Mouse (Mus musculus) T-helper 1 cell (primary cell): ENCODE data around the gene Cdkn2d.

Experiments
- in situ Hi-C: fragments of 300-600 bp; cut with MboI, MseI; formaldehyde crosslinking; loops from one replicate; pipeline ENCODE4 v1.15.1; 2025; ENCODE audit warnings: high pct_unique_total_duplicates

The Cdkn2d gene

DNA sequence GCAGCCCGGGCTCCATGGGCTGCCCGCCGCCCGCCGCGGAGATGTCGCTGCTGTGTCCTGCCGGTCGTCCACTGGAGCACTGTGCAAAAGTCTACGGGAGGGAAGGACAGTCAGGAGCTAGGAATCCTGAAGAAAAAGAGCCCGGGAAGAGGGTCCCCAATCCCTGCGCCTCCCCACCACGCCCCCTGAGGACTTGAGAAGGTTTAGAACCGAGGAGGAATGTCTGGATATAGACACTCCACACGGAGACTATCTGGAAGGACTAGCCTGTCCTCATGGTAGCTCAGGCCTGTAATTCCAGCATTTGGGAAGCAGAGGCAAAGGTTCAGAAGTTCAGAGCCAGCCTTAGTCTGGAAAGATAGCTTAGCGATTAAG lies 46.1 kb downstream of the Cdkn2d start:
- in situ Hi-C loops = no loop called here

DNA sequence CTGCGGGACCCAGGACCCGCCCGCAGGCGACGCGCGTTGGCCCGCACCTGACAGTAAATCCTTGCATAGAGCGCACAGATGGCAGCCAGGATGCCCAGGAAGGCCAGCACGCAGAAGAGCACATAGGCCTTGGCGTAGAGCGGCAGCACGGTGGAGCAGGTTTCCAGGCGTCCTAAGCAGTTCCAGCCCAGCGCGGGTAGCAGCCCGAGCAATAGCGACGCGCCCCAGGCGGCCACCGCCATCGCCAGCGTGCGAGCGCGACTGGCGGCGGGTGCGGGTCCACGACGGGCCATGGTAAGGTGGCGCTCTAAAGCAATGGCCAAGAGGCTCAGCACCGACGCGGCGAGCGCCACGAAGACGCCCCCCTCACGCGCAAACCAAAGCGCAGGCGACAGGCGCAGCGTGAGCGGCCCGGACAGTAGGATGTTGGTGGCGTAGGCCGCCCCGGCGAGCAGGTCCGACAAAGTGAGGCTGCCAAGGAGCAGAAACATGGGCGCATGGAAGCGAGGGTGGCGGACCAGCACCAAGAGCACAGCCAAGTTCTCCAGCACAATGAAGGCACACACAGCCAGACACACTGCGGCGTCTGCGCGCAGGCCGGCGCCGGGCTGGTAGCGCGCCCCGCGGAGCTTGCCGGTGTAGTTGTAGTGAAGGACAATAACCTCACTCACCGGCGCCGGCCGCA lies 46.6 kb downstream of the Cdkn2d start:
- in situ Hi-C loops = no loop called here

DNA sequence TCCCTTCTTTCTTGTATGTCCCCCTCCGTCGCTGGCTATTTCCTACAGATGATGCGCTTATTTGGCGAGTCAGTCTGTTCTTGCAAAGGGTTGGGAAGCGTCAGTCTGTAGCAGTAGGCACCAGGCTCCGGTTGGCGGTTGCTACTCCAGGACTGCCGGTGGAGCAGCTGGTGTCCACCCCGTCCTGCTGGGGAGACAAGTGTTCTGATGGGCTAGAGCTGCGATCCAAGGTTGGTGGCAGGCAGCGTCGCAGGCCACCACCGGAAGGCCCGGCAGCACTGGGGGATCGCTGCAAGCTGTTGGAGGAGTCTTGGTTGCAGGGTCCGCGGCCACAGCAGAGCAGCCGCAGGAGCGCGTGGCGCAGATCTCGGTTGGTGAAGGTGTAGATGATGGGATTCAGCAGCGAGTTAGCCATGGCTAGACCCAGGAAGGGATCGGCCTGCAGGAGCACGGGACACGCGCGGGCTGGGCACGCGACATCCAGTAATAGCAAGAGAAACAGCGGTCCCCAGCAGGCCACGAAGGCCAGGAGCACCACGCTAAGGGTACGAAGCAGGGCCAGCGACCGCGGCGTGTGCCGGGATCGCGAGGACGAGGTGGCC lies 47.3 kb downstream of the Cdkn2d start:
- in situ Hi-C loops = no loop called here

DNA sequence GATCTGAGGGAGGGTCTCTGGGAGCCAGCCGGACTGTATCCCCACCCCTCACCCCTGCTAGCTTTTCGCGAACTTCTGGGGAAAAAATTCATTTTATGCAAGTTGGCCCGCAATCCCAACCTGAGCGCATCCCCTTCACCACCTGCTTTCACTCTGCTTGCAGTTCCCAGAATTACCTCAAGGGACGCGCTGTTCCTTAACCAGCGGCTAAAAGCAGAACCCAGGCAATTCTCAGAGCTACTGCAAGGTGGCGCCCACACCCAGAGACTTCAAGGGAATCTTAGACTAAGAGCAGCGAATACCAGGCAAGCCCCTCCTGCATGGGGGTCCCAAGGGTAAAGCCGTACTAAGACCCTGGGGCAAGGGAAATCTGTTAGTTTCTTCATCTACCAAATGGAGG lies 49.9 kb downstream of the Cdkn2d start:
- in situ Hi-C loops = no loop called here

DNA sequence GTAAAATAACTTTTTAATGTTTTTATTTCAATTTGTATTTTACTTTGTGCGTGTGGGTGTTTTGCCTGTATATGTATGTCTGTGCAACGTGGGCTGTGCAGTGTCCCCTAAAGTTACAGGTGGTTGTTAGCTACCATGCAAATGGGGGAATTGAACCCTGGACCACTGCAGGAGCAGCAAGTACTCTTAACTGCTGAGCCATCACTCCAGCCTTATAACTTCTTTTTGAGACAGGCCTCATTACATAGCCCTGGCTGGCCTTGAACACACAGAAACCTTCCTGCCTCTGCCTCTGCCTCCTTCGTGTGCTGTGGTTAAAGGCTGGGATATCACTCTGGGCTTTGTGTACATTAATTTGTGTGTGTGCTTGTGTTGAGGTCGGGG lies 51.8 kb downstream of the Cdkn2d start:
- in situ Hi-C loops = no loop called here

DNA sequence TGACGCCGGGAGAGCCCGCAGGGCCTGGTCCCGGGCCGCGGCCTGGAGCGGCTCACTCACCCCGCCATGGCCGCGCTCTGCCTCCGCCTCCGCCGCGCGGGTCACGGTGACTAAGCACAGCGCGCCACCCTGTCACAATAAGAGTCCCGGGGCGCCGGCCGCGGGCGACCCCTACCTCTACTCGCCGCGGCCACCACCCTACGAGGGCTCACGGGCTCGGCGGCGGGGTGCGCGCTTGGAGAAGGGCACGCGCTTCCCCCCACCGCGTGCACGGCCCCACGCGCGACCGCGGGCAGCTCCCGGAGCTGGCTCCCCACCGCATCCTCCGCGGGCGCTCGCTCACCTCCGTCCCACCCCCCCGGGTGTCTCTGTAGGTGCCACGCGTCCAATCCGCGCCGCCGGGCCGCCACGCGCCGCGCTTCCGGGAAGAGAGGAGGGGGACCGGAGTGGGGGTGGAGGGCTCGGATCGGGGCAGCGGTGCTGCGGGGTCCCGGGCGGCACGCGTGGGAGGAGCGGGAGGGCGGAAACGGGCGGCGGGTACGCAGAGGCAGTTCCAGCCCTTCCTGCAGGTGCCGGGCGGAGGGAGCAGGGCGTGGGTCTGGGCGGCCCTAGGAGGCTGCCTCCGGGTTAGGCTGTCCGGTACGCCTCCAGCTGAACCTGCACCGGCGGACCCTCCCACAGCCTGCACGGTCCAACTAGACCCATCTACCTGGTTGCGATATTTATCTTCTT lies 52.3 kb downstream of the Cdkn2d start, which contains the start of gene Keap1:
Keap1 (minus strand) TSS at position 629 of the 732 bp plus-strand sequence.
- in situ Hi-C loops = no loop called here
